Mouse (Mus musculus) embryonic facial prominence, embryonic 10.5 days (tissue): ENCODE results near the gene Xrn1. TPM values are rescaled to one million over a fixed set of nuclear protein-coding genes. Genes with fewer than 3 reads are reported as not detected.

Source experiments
- polyA plus RNA-seq: library from polyadenylated mRNA; unstranded; fragments of >200 nt; fragmentation: Nextera tagmentation; extraction: Ambion mirVana; gene quantifications from 2 replicates; pipeline ENCODE4 v1.2.1, GENCODE M21; 2016

The Xrn1 gene
- polyA plus RNA-seq, 1 experiment from 2014 or later: 21.3 TPM

Other genes with a start within 250 kb of the Xrn1 start
- gene Trpc1, start 204.4 kb upstream of the Xrn1 start, polyA plus RNA-seq: 1.9 and 2.4 TPM in 2 replicates
- 7.5 and 8.7 TPM in 2 replicates for gene Pls1, start 109.4 kb upstream of the Xrn1 start, polyA plus RNA-seq
- 21.8 and 22.9 TPM in 2 replicates for gene Atr, start 97.2 kb upstream of the Xrn1 start, polyA plus RNA-seq
- 4.6 and 4.8 TPM in 2 replicates for gene Gk5, start 164.6 kb downstream of the Xrn1 start, polyA plus RNA-seq
- gene Tfdp2, start 241.5 kb downstream of the Xrn1 start, polyA plus RNA-seq: 61.4 and 72.1 TPM in 2 replicates